Mouse (Mus musculus): ENCODE measurements at regions not wholly inside any gene's neighbourhood (a gene's known extent, or its start where the extent isn't known, plus 50 kb on each side); places are given as distances from the start of the nearest gene placed in this dataset.

DNA sequence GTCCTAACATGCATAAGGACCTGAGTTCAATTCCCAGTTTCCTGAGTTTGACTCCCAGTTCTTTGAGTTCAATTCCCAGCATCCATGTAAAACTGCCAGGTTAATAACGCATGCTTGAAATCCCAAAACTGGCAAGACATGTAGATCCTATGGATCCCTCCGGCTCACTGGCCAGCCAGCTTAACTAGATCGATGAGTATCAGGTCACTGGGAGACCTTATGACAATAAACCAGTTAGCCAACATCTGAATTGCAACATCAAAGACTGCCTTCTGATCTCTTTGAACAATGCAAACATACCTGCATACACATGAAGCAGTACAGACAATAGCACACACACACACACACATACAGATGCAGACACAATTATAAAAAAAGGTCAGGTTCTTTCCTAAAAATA is 762.0 kb upstream of the Cited2 start:
- 91% methylated on average over 3 of the region's 3 CpGs for whole genome bisulfite sequencing
- DNase-seq (ENCODE audit: low spot score) (no peak), ATAC-seq (ENCODE audit: low FRiP score) (no peak)
- Histone ChIP-seq H3K4me1 (replicated peaks; ENCODE audit: control insufficient read depth, insufficient read depth, low read length) (no peaks in the 10 kb centered on the region), H3K4me2 (replicated peaks; ENCODE audit: low read depth, low read length) (no peak overlapping the region), H3K4me3 (ENCODE audit: low read depth, low read length) (no peak overlapping the region), H3K36me3 (ENCODE audit: control insufficient read depth, insufficient read depth, low read length) (no peaks in the 10 kb centered on the region), H3K27me3 (ENCODE audit: control insufficient read depth, insufficient read depth, low read length) (no peaks in the 10 kb centered on the region), H3K9me3 (ENCODE audit: control insufficient read depth, low read length) (no peaks in the 10 kb centered on the region), H3K9ac (ENCODE audit: low read depth, low read length) (no peak overlapping the region), H3K27ac (ENCODE audit: low read depth, low read length) (no peak overlapping the region)

GRCm38 (mm10) chr10:16962463-16962862 is 760.6 kb upstream of the Cited2 start:
- no peaks in the 10 kb centered on the region for H3K4me1 ChIP-seq (replicated peaks; ENCODE audit: control insufficient read depth, insufficient read depth, low read length)
- no peak for ATAC-seq (ENCODE audit: low FRiP score)
- WGBS: 77% methylated on average over 2 of the region's 2 CpGs

DNA sequence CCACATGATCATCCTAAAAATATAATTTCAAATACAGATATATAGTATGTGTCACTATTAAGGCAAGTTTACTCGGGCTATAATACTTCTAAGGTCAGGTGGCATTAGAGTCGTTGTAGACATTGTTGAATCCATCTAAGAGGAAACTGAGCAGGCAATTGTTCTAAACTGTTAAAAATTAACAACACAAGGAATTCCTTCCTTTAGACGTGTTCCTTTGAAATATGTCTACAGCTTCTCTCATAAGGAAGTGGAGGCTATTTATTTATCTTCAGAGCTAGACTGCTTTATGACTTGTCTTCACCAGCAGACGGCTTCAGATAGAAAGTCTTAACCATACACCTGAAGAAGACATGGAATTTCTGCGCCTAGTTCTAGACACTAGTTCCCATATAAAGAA is 744.2 kb upstream of the Cited2 start:
- ATAC-seq (ENCODE audit: low FRiP score) (no peak), DNase-seq (ENCODE audit: low spot score) (no peak)
- 84% methylated on average over 5 of the region's 5 CpGs for WGBS

More at GRCm38 (mm10) chr10:16962463-16962862, 760.6 kb upstream of the Cited2 start:
- no peaks in the 10 kb centered on the region for H3K9me3 ChIP-seq (ENCODE audit: control insufficient read depth, low read length)
- no peaks in the 10 kb centered on the region for H3K27me3 ChIP-seq (ENCODE audit: control insufficient read depth, insufficient read depth, low read length)
- no peak for DNase-seq (ENCODE audit: low spot score)
- no peak overlapping the region for H3K4me2 ChIP-seq (replicated peaks; ENCODE audit: low read depth, low read length)
- no peak overlapping the region for H3K4me3 ChIP-seq (ENCODE audit: low read depth, low read length)
- H3K36me3 ChIP-seq (ENCODE audit: control insufficient read depth, insufficient read depth, low read length): no peaks in the 10 kb centered on the region
- no peak overlapping the region for H3K9ac ChIP-seq (ENCODE audit: low read depth, low read length)
- no peak overlapping the region for H3K27ac ChIP-seq (ENCODE audit: low read depth, low read length)

DNA sequence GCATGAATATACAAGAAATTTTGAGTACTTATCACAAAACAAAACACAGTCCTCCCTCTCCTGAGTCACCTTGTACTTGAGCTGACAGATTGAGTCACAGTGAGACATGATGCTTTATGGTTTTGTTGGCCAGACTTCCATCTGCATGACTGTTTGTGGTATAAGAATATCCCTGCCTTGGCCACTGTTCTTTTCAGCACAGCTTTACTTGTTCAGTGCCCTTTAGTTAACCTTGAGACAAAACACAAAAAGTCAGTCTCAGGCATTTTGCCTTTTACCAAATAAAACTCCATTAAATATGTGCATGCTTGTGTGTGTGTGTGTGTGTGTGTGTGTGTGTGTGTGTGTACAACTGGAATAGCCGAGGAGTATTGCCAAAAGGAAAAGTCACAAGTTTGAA is 732.8 kb upstream of the Cited2 start:
- no peak overlapping the region for H3K9ac ChIP-seq (ENCODE audit: low read depth, low read length)
- H3K4me2 ChIP-seq (replicated peaks; ENCODE audit: low read depth, low read length): no peak overlapping the region
- H3K36me3 ChIP-seq (ENCODE audit: control insufficient read depth, insufficient read depth, low read length): no peaks in the 10 kb centered on the region
- 84% methylated on average over 1 of the region's 1 CpGs for whole genome bisulfite sequencing
- ATAC-seq (ENCODE audit: low FRiP score) (no peak), DNase-seq (ENCODE audit: low spot score) (no peak)
- H3K27me3 ChIP-seq (ENCODE audit: control insufficient read depth, insufficient read depth, low read length): no peaks in the 10 kb centered on the region
- no peak overlapping the region for H3K27ac ChIP-seq (ENCODE audit: low read depth, low read length)
- H3K9me3 ChIP-seq (ENCODE audit: control insufficient read depth, low read length): no peaks in the 10 kb centered on the region
- no peaks in the 10 kb centered on the region for H3K4me1 ChIP-seq (replicated peaks; ENCODE audit: control insufficient read depth, insufficient read depth, low read length)
- H3K4me3 ChIP-seq (ENCODE audit: low read depth, low read length): no peak overlapping the region

More for the DNA sequence above, 744.2 kb upstream of the Cited2 start:
- Histone ChIP-seq H3K9ac (ENCODE audit: low read depth, low read length) (no peak overlapping the region), H3K4me3 (ENCODE audit: low read depth, low read length) (no peak overlapping the region), H3K27me3 (ENCODE audit: control insufficient read depth, insufficient read depth, low read length) (no peaks in the 10 kb centered on the region), H3K36me3 (ENCODE audit: control insufficient read depth, insufficient read depth, low read length) (no peaks in the 10 kb centered on the region), H3K27ac (ENCODE audit: low read depth, low read length) (no peak overlapping the region), H3K4me2 (replicated peaks; ENCODE audit: low read depth, low read length) (no peak overlapping the region), H3K9me3 (ENCODE audit: control insufficient read depth, low read length) (no peaks in the 10 kb centered on the region), H3K4me1 (replicated peaks; ENCODE audit: control insufficient read depth, insufficient read depth, low read length) (no peaks in the 10 kb centered on the region)

DNA sequence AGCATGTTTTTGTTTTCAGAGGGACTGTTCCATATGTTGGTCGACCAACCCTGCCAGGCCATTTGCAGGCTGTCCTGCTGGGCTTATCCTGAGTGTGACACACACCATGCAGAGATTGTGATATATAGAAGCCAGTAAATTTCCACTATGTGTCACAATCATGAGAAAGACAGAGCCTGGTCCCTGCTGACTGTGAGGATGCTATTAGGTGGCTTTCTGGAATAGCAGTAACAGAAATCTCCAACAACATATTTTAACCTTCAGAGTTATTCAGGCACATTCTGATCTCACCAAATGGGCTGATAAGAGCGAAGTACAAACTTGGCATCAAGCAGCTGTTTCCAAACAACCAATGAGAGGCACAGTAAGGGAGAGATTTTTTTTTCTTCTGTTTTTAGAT is 729.2 kb upstream of the Cited2 start:
- Histone ChIP-seq H3K4me1 (replicated peaks; ENCODE audit: control insufficient read depth, insufficient read depth, low read length) (no peaks in the 10 kb centered on the region), H3K9me3 (ENCODE audit: control insufficient read depth, low read length) (no peaks in the 10 kb centered on the region), H3K4me3 (ENCODE audit: low read depth, low read length) (no peak overlapping the region), H3K9ac (ENCODE audit: low read depth, low read length) (no peak overlapping the region), H3K36me3 (ENCODE audit: control insufficient read depth, insufficient read depth, low read length) (no peaks in the 10 kb centered on the region), H3K27ac (ENCODE audit: low read depth, low read length) (no peak overlapping the region), H3K27me3 (ENCODE audit: control insufficient read depth, insufficient read depth, low read length) (no peaks in the 10 kb centered on the region), H3K4me2 (replicated peaks; ENCODE audit: low read depth, low read length) (no peak overlapping the region)
- WGBS: 73% methylated on average over 2 of the region's 2 CpGs
- DNase-seq (ENCODE audit: low spot score) (no peak), ATAC-seq (ENCODE audit: low FRiP score) (no peak)

DNA sequence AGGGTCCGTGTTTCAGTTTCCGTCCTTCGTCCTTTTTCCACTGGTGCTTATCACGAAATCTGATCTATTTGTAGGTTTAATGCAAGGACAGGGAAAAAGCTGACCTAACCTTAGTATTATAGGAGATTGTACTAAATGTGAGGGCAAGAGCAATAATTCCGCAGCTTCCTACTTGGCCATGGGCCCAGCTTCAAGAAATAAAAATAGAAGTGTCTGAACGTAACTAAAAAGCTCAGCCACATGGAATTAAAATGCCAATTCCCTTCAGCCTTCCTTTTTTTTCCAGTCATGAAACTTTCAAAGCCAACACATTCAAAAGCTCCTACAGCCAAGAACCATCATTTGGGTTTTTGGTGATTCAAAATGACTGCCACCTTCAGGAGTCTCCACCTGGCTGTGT is 728.5 kb upstream of the Cited2 start:
- Histone ChIP-seq H3K4me3 (ENCODE audit: low read depth, low read length) (no peak overlapping the region), H3K36me3 (ENCODE audit: control insufficient read depth, insufficient read depth, low read length) (no peaks in the 10 kb centered on the region), H3K4me2 (replicated peaks; ENCODE audit: low read depth, low read length) (no peak overlapping the region), H3K9ac (ENCODE audit: low read depth, low read length) (no peak overlapping the region), H3K4me1 (replicated peaks; ENCODE audit: control insufficient read depth, insufficient read depth, low read length) (no peaks in the 10 kb centered on the region), H3K27ac (ENCODE audit: low read depth, low read length) (no peak overlapping the region), H3K27me3 (ENCODE audit: control insufficient read depth, insufficient read depth, low read length) (no peaks in the 10 kb centered on the region), H3K9me3 (ENCODE audit: control insufficient read depth, low read length) (no peaks in the 10 kb centered on the region)
- no peak for ATAC-seq (ENCODE audit: low FRiP score)
- no peak for DNase-seq (ENCODE audit: low spot score)
- 81% methylated on average over 6 of the region's 6 CpGs for WGBS

DNA sequence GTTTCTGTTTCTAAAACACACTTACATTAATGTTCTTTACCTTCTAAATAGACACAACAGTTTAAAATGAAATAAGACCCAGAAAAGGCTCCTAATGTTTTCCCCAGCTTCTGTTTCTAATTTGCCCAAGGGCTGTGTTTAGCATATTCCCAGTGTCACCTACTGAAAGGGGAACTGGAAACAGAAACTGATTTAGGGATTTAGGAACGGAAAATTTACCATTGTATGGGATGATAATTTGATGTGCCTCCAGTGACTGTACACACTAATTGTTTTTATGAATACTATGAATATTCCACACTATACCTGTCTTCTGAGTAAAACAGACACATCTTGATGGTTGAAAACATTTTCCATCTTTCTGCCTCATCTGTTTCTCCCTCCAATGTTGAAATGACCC is 728.0 kb upstream of the Cited2 start:
- WGBS: 68% methylated on average over 1 of the region's 1 CpGs
- H3K27ac ChIP-seq (ENCODE audit: low read depth, low read length): no peak overlapping the region
- H3K27me3 ChIP-seq (ENCODE audit: control insufficient read depth, insufficient read depth, low read length): no peaks in the 10 kb centered on the region
- no peaks in the 10 kb centered on the region for H3K36me3 ChIP-seq (ENCODE audit: control insufficient read depth, insufficient read depth, low read length)
- ATAC-seq (ENCODE audit: low FRiP score): no peak
- no peak overlapping the region for H3K9ac ChIP-seq (ENCODE audit: low read depth, low read length)
- no peak overlapping the region for H3K4me2 ChIP-seq (replicated peaks; ENCODE audit: low read depth, low read length)
- H3K9me3 ChIP-seq (ENCODE audit: control insufficient read depth, low read length): no peaks in the 10 kb centered on the region
- DNase-seq (ENCODE audit: low spot score): no peak
- no peak overlapping the region for H3K4me3 ChIP-seq (ENCODE audit: low read depth, low read length)
- H3K4me1 ChIP-seq (replicated peaks; ENCODE audit: control insufficient read depth, insufficient read depth, low read length): no peaks in the 10 kb centered on the region

GRCm38 (mm10) chr10:16996820-16997466 is 726.1 kb upstream of the Cited2 start:
- Histone ChIP-seq H3K4me2 (replicated peaks; ENCODE audit: low read depth, low read length) (no peak overlapping the region), H3K27ac (ENCODE audit: low read depth, low read length) (no peak overlapping the region), H3K9me3 (ENCODE audit: control insufficient read depth, low read length) (no peaks in the 10 kb centered on the region), H3K4me1 (replicated peaks; ENCODE audit: control insufficient read depth, insufficient read depth, low read length) (no peaks in the 10 kb centered on the region), H3K4me3 (ENCODE audit: low read depth, low read length) (no peak overlapping the region), H3K27me3 (ENCODE audit: control insufficient read depth, insufficient read depth, low read length) (no peaks in the 10 kb centered on the region), H3K9ac (ENCODE audit: low read depth, low read length) (no peak overlapping the region), H3K36me3 (ENCODE audit: control insufficient read depth, insufficient read depth, low read length) (no peaks in the 10 kb centered on the region)
- no peak for DNase-seq (ENCODE audit: low spot score)
- 84% methylated on average over 6 of the region's 6 CpGs for WGBS
- ATAC-seq (ENCODE audit: low FRiP score): no peak

GRCm38 (mm10) chr10:17001320-17001719 is 721.7 kb upstream of the Cited2 start:
- no peaks in the 10 kb centered on the region for H3K9me3 ChIP-seq (ENCODE audit: control insufficient read depth, low read length)
- H3K36me3 ChIP-seq (ENCODE audit: control insufficient read depth, insufficient read depth, low read length): no peaks in the 10 kb centered on the region
- H3K4me1 ChIP-seq (replicated peaks; ENCODE audit: control insufficient read depth, insufficient read depth, low read length): no peaks in the 10 kb centered on the region
- no peaks in the 10 kb centered on the region for H3K27me3 ChIP-seq (ENCODE audit: control insufficient read depth, insufficient read depth, low read length)
- no peak overlapping the region for H3K27ac ChIP-seq (ENCODE audit: low read depth, low read length)
- DNase-seq (ENCODE audit: low spot score): no peak
- ATAC-seq (ENCODE audit: low FRiP score): no peak
- no peak overlapping the region for H3K9ac ChIP-seq (ENCODE audit: low read depth, low read length)
- no peak overlapping the region for H3K4me3 ChIP-seq (ENCODE audit: low read depth, low read length)
- H3K4me2 ChIP-seq (replicated peaks; ENCODE audit: low read depth, low read length): no peak overlapping the region
- 77% methylated on average over 8 of the region's 8 CpGs for WGBS
